ENCODE assay signal across 31 mouse cellular contexts in genomic region chr1:57952509-57952908, GRCm38 (mm10). TPM values are rescaled to one million over a fixed set of nuclear protein-coding genes. Genes with fewer than 3 reads are reported as not detected.
"Had no signal": no experiment of that assay in that cellular context is flagged by ENCODE, and none has a peak within 500 bp of the region (broad histone marks: within the 10 kb centered on the region; RNA-seq: fewer than 3 reads in every experiment).

No protein-coding gene starts in this region.

- H3K4me3 ChIP-seq: limb, embryonic 10.5 days; limb, embryonic 12.5 days; limb, embryonic 13.5 days; limb, embryonic 15.5 days; liver, embryonic 12.5 days; liver, embryonic 13.5 days; liver, embryonic 15.5 days; lung, embryonic 15.5 days; megakaryocyte, embryonic 14.5 days; midbrain, embryonic 10.5 days; midbrain, embryonic 12.5 days; midbrain, embryonic 13.5 days; midbrain, embryonic 15.5 days; myocyte; neural tube, embryonic 12.5 days had no signal

- H3K27me3 ChIP-seq: limb, embryonic 12.5 days; limb, embryonic 13.5 days; limb, embryonic 15.5 days; liver, embryonic 12.5 days; liver, embryonic 13.5 days; liver, embryonic 15.5 days; lung, embryonic 15.5 days; megakaryocyte, embryonic 14.5 days; midbrain, embryonic 12.5 days; midbrain, embryonic 13.5 days; midbrain, embryonic 15.5 days; neural tube, embryonic 12.5 days had no signal

- H3K9me3 ChIP-seq: limb, embryonic 10.5 days; limb, embryonic 12.5 days; limb, embryonic 13.5 days; limb, embryonic 15.5 days; liver, embryonic 12.5 days; liver, embryonic 13.5 days; liver, embryonic 15.5 days; lung, embryonic 15.5 days; megakaryocyte, embryonic 14.5 days; midbrain, embryonic 10.5 days; midbrain, embryonic 12.5 days; midbrain, embryonic 13.5 days; midbrain, embryonic 15.5 days; neural tube, embryonic 12.5 days had no signal

- H3K4me1 ChIP-seq: limb, embryonic 10.5 days; liver, embryonic 12.5 days; liver, embryonic 13.5 days; liver, embryonic 15.5 days; midbrain, embryonic 15.5 days; neural tube, embryonic 12.5 days had no signal

- H3K27ac ChIP-seq: limb, embryonic 10.5 days; limb, embryonic 12.5 days; limb, embryonic 13.5 days; limb, embryonic 15.5 days; liver, embryonic 12.5 days; liver, embryonic 13.5 days; liver, embryonic 14.5 days; liver, embryonic 15.5 days; lung, embryonic 15.5 days; macrophage; midbrain, embryonic 10.5 days; midbrain, embryonic 13.5 days; midbrain, embryonic 15.5 days; neural tube, embryonic 12.5 days had no signal

- ATAC-seq: liver, embryonic 12.5 days; liver, postnatal 0 days; lung, postnatal 0 days had no signal

- DNase-seq: left cerebral cortex, postnatal 4 days; liver; liver, embryonic 13.5 days; liver, postnatal 0 days; lung, adult 18-20 months; lung, adult 2 months; lung, embryonic 14.5 days; lung, postnatal 10 days; lung, postnatal 14 days; lung, postnatal 36 days; lung, postnatal 4 days; midbrain, embryonic 14.5 days had no signal

- H3K4me2 ChIP-seq: limb, embryonic 12.5 days; limb, embryonic 13.5 days; limb, embryonic 15.5 days; liver, embryonic 11.5 days; liver, embryonic 12.5 days; liver, embryonic 13.5 days; liver, embryonic 15.5 days; lung, embryonic 14.5 days; lung, embryonic 15.5 days; midbrain, embryonic 12.5 days; midbrain, embryonic 13.5 days; midbrain, embryonic 15.5 days; neural tube, embryonic 12.5 days had no signal

- H3K9ac ChIP-seq: limb, embryonic 12.5 days; limb, embryonic 13.5 days; limb, embryonic 15.5 days; liver, embryonic 12.5 days; liver, embryonic 13.5 days; liver, embryonic 14.5 days; liver, embryonic 15.5 days; liver, postnatal 0 days; lung, embryonic 14.5 days; lung, embryonic 15.5 days; midbrain, embryonic 12.5 days; midbrain, embryonic 13.5 days; midbrain, embryonic 15.5 days; neural tube, embryonic 12.5 days had no signal

RNA-seq across cellular contexts. Expression of gene Sgo2a, which starts 43.3 kb away (rescaled TPM):
- polyA plus RNA-seq: liver, adult 2 months had no signal
